Mouse (Mus musculus) CH12F3 (cell line): ENCODE measurements around the gene Slc25a45.

Experiments used
- in situ Hi-C: fragments of 300-500 bp; cut with MboI; formaldehyde crosslinking; loops from 2 replicates; pipeline ENCODE4 v1.14.3; 2020; ENCODE audit warnings: low sequenced_read_pairs

The Slc25a45 gene

GRCm38 (mm10) chr19:5877618-5878361 lies at the start of gene Slc25a45:
Slc25a45 (plus strand) TSS chr19:5877808.
- in situ Hi-C loops = no loop called here

DNA sequence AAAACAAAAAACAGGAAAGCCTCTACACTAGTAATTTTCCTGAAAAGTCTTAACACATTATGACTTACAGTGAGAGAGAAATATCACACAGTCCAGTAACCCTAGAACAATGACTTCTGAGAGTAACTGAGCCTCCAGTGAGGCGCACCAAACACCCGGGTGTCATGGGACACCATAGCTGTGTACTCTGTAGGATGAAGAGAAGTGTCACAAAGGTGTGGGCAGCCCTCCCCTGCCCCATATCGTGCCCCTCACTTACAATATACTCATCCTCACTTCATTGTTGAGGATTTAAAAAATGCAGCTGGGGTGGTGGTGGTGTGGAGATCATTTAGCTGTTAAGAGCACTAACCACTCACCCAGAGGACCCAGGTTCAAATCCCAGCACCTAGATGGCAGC lies 49.5 kb upstream of the Slc25a45 start:
- in situ Hi-C loops = no loop called here

DNA sequence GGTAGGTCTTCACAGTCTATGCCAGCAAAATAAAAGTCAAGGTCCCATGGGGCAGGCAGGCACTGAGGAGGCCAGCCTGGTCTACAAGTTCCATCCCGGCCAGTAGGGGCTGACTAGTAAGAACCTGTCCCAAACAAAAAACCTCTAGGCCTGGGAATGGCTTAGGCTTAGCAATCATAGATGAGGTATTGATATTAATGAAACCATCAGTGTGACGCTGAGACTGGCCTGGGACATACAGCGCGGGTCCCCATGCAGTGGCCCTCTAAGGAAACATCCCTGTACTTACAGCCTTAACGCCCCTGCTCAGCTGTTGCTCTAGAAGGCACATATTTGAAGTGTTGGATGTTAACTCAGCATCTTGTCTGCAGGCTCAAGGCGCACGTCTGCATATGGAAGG lies 48.7 kb upstream of the Slc25a45 start:
- in situ Hi-C loops = no loop called here

- in situ Hi-C loops = no loop called here
These were observed 47.5 kb upstream of the Slc25a45 start for GRCm38 (mm10) chr19:5829958-5830615.

DNA sequence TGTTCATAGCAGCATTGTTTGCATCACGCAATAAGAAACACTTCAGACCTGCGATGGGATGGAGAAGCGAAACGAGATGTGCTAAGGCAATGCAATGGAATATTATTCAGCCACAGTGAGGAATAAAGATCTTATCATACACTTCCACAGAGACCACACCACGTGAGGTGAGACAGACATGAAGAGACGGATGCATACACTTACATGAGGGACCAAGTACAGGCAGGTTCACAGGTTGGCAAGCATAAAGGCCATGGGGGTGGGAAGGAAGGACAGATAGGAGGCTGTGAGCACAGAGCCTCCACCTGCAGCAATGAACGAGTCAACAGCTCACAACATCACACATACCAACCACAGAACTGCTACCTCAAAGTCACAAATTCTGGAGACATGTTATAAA lies 46.8 kb upstream of the Slc25a45 start:
- in situ Hi-C loops = no loop called here

GRCm38 (mm10) chr19:5831224-5831957 lies 46.2 kb upstream of the Slc25a45 start:
- in situ Hi-C loops = no loop called here

DNA sequence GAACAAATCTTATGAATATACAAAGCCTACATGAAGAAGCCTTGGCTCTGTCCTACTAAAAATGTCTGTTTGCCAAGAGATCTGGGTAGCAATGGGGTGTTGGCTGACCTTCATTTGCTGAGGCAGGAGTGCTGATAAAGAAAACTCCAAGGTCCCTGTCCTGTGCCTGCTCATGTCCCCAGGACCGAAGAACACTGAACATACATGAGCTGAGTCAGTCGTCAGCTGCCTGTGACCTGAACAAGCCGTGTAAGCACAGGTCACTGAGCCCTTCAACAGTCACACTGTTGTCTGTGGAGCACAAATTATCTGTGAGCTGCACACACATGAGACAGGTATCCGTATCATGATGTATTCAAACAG lies 45.7 kb upstream of the Slc25a45 start:
- in situ Hi-C loops = no loop called here

- in situ Hi-C loops = no loop called here
These were observed 45.3 kb upstream of the Slc25a45 start for GRCm38 (mm10) chr19:5832326-5832725.

GRCm38 (mm10) chr19:5833287-5834100 lies 44.1 kb upstream of the Slc25a45 start:
- in situ Hi-C loops = no loop called here

DNA sequence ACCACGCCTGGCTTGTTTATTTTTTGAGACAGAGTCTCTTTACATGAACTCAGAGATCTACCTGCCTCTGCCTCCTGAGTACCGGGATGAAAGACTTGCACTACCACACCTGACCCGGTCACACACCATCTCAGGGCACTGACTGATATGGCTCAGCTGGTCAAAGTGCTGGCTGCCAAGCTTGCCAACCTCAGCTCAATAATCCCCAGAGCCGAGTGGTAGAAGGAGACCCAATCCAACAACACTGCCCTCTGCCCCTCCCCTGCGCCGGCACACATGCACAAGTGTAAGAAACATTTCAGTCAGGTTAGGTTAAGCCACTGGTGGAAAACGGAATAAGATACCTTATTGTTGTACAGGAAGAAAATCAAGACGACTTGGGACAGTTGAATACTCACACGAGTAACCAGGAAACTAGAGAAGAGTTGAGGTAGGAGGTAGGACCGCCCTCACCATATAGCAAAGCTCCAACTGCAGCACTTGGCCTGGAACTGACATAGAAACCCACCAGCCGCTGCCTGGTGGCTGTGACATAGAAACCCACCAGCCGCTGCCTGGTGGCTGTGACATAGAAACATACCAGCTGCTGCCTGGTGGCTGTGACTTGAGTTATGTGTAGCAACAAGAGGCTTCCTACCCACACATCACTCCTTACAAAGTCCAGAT lies 43.2 kb upstream of the Slc25a45 start:
- in situ Hi-C loops = no loop called here

- in situ Hi-C loops = no loop called here
These were observed 42.3 kb upstream of the Slc25a45 start for GRCm38 (mm10) chr19:5835054-5835921.

DNA sequence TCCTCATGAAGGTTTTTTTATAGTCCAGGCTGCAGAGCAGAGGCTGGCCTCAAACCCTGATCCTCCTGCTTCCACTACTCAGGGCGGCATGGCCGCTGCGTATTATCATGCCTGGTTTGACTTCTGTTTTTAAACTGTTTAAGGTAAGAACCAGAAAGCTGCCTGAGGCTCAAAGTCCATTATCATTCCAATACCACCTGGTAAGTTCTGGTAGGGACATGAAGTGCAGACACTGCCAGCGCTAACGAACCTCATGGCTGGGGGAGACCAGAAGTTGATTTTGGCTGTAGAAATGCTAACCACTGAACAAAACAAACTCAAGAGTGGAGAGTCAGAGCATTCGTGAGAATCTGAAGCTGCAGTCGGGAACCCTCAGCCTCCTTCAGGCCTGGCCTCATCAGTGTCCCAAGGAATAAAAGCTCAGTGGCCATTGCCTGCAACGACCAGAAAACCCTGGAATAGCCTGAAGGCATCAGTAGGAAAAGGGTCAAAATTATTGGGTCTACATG lies 41.6 kb upstream of the Slc25a45 start:
- in situ Hi-C loops = no loop called here

DNA sequence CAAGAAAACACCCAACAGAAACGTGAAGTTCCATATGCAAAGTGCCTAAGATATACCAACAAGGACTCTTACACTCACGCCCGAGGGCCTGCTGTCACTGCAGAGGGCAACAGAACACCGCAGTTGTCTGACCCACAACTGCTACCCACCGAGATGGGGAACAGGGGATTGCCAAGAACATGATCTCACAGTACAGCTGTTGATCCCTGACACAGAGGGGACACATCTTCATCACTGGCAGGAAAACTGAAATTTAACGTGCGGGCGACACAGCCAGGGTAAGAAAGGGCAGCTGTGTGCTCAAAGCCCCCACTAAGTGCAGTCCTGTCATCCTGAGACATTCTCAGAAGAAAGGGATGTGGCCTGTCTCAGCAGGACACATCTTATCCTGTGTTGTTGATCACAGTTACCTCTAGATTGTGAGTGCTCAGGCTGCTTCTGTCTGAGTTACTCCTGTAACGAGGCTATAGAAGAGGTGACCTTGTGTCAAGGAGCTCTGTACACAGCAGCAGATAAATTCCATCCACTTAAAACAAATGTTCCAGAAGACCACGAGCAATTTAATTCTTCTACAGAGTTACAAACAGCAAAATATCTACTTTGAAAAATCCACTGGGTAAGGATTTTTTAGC lies 40.6 kb upstream of the Slc25a45 start:
- in situ Hi-C loops = no loop called here

GRCm38 (mm10) chr19:5837606-5838005 lies 40.0 kb upstream of the Slc25a45 start:
- in situ Hi-C loops = no loop called here

DNA sequence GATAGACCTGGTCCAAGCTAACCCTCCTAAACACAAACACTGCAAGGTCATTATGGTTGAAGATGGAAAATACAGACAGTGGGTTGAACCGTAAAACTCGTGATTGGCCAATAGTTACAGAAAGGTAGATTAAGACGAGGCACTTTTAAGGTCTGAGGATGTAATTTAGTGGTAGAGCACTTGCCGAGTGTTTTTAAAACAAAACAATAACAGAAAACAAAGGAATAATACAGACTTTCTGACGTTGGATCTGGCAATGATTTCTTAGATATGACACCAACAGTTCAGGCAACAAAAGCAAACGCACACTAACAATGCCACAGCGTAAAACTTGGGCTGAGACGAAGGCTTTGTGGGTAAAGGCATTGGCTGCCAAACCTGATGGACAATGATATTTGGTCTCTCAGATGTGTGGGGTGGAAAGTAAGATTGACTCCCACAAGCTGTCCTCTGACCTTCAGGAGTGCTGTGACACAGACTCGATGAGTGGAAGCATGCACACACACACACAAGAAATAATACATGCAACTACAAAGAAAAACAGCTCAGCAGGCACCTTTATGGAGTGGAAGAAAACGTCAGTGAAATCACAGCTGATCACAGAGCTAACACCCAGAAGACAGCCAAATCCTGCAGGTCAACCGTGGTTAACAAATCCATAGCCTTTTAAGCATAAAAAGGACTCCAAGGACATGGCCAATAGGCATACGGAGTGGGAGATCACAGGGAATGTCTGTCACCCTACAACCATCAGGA lies 39.3 kb upstream of the Slc25a45 start:
- in situ Hi-C loops = no loop called here

- in situ Hi-C loops = no loop called here
These were observed 38.8 kb upstream of the Slc25a45 start for GRCm38 (mm10) chr19:5838892-5839165.

DNA sequence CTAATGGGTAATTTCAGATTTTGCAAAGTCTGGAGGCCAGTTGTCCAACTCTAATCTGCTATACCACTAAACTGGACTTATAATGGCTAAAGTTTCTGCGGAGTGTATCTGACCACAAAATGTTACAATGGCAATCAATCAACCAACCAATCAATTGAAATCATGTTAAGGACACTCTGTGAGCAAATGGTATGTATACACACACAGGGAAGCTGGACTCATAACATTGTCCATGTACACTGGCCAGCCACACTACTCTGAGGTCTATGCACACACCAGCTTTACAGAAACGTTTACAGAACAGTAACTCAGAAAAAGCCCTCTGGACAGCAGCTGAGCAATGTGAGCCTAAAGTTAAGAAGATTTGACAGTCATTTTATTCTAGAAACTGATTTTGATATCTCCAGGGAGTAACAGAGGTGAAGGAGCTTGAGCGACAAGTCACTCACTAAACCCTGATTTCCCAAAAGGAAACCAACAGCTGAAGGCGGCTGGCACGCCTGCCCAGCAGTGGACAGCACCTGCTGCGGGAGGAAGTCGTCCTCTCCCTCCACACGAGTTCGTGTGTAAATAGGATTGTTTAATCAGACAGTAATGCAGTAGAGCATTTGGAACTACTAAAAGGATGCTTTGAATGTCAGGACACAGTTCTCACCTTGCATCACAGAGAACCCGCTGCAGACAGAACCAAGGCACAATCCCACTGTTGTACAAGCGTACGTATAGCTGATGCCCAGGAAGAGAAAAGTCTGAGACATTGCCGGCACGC lies 38.1 kb upstream of the Slc25a45 start:
- in situ Hi-C loops = no loop called here
